Mouse (Mus musculus) limb, embryonic 15.5 days (tissue): Measurements from ENCODE around the gene Rps5. TPM values are rescaled to one million over a fixed set of nuclear protein-coding genes. Genes with fewer than 3 reads are reported as not detected.
"Not testable (repeated sequence)": the region's sequence is repeated elsewhere in the genome, so short reads cannot be mapped to it uniquely, and the experiment has no call there.

Source experiments
- ATAC-seq: fragments of 200-750 bp; cut with Nextera tagmentation; 2 replicates; pipeline ENCODE4 v1.8.0; 2017; ENCODE audit warnings: low read depth, moderate TSS enrichment; ENCODE audit not compliant: insufficient number of reproducible peaks, low FRiP score, low TSS enrichment
- H3K27ac ChIP-seq: fragments of 300-500 bp; sonication (generic); 2 replicates; pipeline ENCODE4 v1.5.1; 2015; ENCODE audit warnings: moderate library complexity, mild to moderate bottlenecking, inconsistent platforms
- H3K27me3 ChIP-seq: fragments of 300-500 bp; sonication (generic); 2 replicates; pipeline ENCODE4 v1.6.1; 2015; ENCODE audit warnings: inconsistent platforms
- H3K36me3 ChIP-seq: fragments of 300-500 bp; sonication (generic); 2 replicates; pipeline ENCODE4 v1.6.1; 2015; ENCODE audit warnings: inconsistent platforms
- H3K4me1 ChIP-seq: fragments of 300-500 bp; sonication (generic); 2 replicates; pipeline ENCODE4 v1.6.1; 2015; ENCODE audit warnings: inconsistent platforms
- H3K4me2 ChIP-seq: fragments of 300-500 bp; sonication (generic); 2 replicates; pipeline ENCODE4 v1.6.1; 2015; ENCODE audit warnings: mild to moderate bottlenecking, inconsistent platforms
- H3K4me3 ChIP-seq: fragments of 300-500 bp; sonication (generic); 2 replicates; pipeline ENCODE4 v1.5.1; 2015; ENCODE audit warnings: mild to moderate bottlenecking, inconsistent platforms
- H3K9ac ChIP-seq: fragments of 300-500 bp; sonication (generic); 2 replicates; pipeline ENCODE4 v1.6.1; 2015; ENCODE audit warnings: inconsistent platforms
- H3K9me3 ChIP-seq: fragments of 300-500 bp; sonication (generic); 2 replicates; pipeline ENCODE4 v1.6.1; 2016; ENCODE audit warnings: inconsistent platforms
- WGBS: fragments of 180-500 bp; shearing (Covaris S2); methylation state at CpG from one replicate; pipeline ENCODE4 v1.1.7; 2015; 5-methylcytosine and 5-hydroxymethylcytosine counted together
- polyA plus RNA-seq: library from polyadenylated mRNA; unstranded; fragments of >200 nt; fragmentation: Nextera tagmentation; extraction: Ambion mirVana; gene quantifications from 2 replicates; pipeline ENCODE4 v1.2.1, GENCODE M21; 2015

Rps5 gene
- polyA plus RNA-seq, 1 experiment from 2014 or later = 1,056 TPM

- WGBS = 54% methylated on average over 10 of the region's 10 CpGs
- no peaks in the 10 kb centered on the region for H3K27me3 ChIP-seq
- H3K4me2 ChIP-seq = no peak overlapping the region
- H3K27ac ChIP-seq = no peak overlapping the region
- ATAC-seq = no peak
- H3K4me3 ChIP-seq = no peak overlapping the region
- H3K36me3 ChIP-seq = peaks cover 58% of the 10 kb centered on the region
- no peak overlapping the region for H3K9ac ChIP-seq
- peaks cover 3% of the 10 kb centered on the region; the same call in 1 of the 2 replicates for H3K4me1 ChIP-seq
- no peaks in the 10 kb centered on the region for H3K9me3 ChIP-seq
These were observed 18.5 kb upstream of the Rps5 start for GRCm38 (mm10) chr7:12903623-12904022.

GRCm38 (mm10) chr7:12905146-12905545 is 16.9 kb upstream of the Rps5 start:
- Histone ChIP-seq H3K4me1 (peaks cover 6% of the 10 kb centered on the region; the same call in 1 of the 2 replicates), H3K27ac (no peak overlapping the region), H3K4me3 (no peak overlapping the region), H3K4me2 (no peak overlapping the region), H3K9ac (no peak overlapping the region), H3K36me3 (peaks cover 62% of the 10 kb centered on the region), H3K9me3 (no peaks in the 10 kb centered on the region), H3K27me3 (no peaks in the 10 kb centered on the region)
- ATAC-seq = no peak
- WGBS = 96% methylated on average over 1 of the region's 1 CpGs

- no peaks in the 10 kb centered on the region for H3K27me3 ChIP-seq
- no peak for ATAC-seq
- H3K4me1 ChIP-seq = peaks cover 6% of the 10 kb centered on the region; the same call in 1 of the 2 replicates
- peaks cover 43% of the 10 kb centered on the region for H3K36me3 ChIP-seq
- H3K4me2 ChIP-seq = peak overlapping the region; percentile 55
- peak overlapping the region; percentile 90 for H3K27ac ChIP-seq
- H3K9me3 ChIP-seq = no peaks in the 10 kb centered on the region
- H3K9ac ChIP-seq = no peak overlapping the region
- peak overlapping the region; percentile 47 for H3K4me3 ChIP-seq
- WGBS = 45% methylated on average over 7 of the region's 7 CpGs
These were observed 12.6 kb upstream of the Rps5 start for GRCm38 (mm10) chr7:12909498-12909962.

- peak; percentile 68; the same call in 1 of the 2 replicates for ATAC-seq
- Histone ChIP-seq H3K4me2 (peak overlapping the region; percentile 55), H3K36me3 (peaks cover 36% of the 10 kb centered on the region), H3K4me3 (peak overlapping the region; percentile 47), H3K27ac (peak overlapping the region; percentile 90), H3K9ac (peak overlapping the region; percentile 34), H3K27me3 (no peaks in the 10 kb centered on the region), H3K4me1 (peaks cover 6% of the 10 kb centered on the region; the same call in 1 of the 2 replicates), H3K9me3 (no peaks in the 10 kb centered on the region)
- WGBS = 10% methylated on average over 19 of the region's 19 CpGs
These were observed 11.9 kb upstream of the Rps5 start for GRCm38 (mm10) chr7:12910181-12910668.

GRCm38 (mm10) chr7:12913556-12913955 is 8.5 kb upstream of the Rps5 start:
- Histone ChIP-seq H3K4me2 (no peak overlapping the region), H3K27ac (no peak overlapping the region), H3K4me3 (no peak overlapping the region), H3K9ac (no peak overlapping the region), H3K27me3 (no peaks in the 10 kb centered on the region), H3K36me3 (peaks cover 4% of the 10 kb centered on the region), H3K4me1 (peaks cover 6% of the 10 kb centered on the region; the same call in 1 of the 2 replicates), H3K9me3 (no peaks in the 10 kb centered on the region)
- ATAC-seq = no peak

GRCm38 (mm10) chr7:12920495-12920894 is 1.6 kb upstream of the Rps5 start:
- Histone ChIP-seq H3K36me3 (peaks cover 24% of the 10 kb centered on the region), H3K4me1 (peaks cover 19% of the 10 kb centered on the region)
- H3K27ac ChIP-seq, H3K4me3 ChIP-seq, H3K9me3 ChIP-seq, H3K4me2 ChIP-seq, ATAC-seq, H3K27me3 ChIP-seq, H3K9ac ChIP-seq: not testable (repeated sequence)
- 81% methylated on average over 7 of the region's 8 CpGs for WGBS

- peak overlapping the region; percentile 93 for H3K4me3 ChIP-seq
- peaks cover 32% of the 10 kb centered on the region for H3K36me3 ChIP-seq
- no peak for ATAC-seq
- peaks cover 22% of the 10 kb centered on the region for H3K4me1 ChIP-seq
- no peaks in the 10 kb centered on the region for H3K9me3 ChIP-seq
- peaks cover 15% of the 10 kb centered on the region; the same call in 1 of the 2 replicates for H3K27me3 ChIP-seq
- H3K27ac ChIP-seq = peak overlapping the region; percentile 98
- WGBS = 2% methylated on average over 3 of the region's 3 CpGs
- peak overlapping the region; percentile 70 for H3K4me2 ChIP-seq
- H3K9ac ChIP-seq = peak overlapping the region; percentile 79
These were observed 779 bp upstream of the Rps5 start for GRCm38 (mm10) chr7:12921318-12921704.

- Histone ChIP-seq H3K27me3 (peaks cover 26% of the 10 kb centered on the region; the same call in 1 of the 2 replicates), H3K9ac (peak overlapping the region; percentile 92), H3K9me3 (no peaks in the 10 kb centered on the region), H3K4me3 (peak overlapping the region; percentile 93), H3K27ac (peak overlapping the region; percentile 75; the same call in 1 of the 2 replicates), H3K4me1 (peaks cover 33% of the 10 kb centered on the region), H3K36me3 (peaks cover 42% of the 10 kb centered on the region), H3K4me2 (peak overlapping the region; percentile 82)
- ATAC-seq = no peak
- WGBS = 3% methylated on average over 8 of the region's 8 CpGs
These were observed 639 bp downstream of the Rps5 start for GRCm38 (mm10) chr7:12922729-12923128.

- no peak overlapping the region for H3K27ac ChIP-seq
- no peak overlapping the region for H3K9ac ChIP-seq
- H3K4me3 ChIP-seq = no peak overlapping the region
- 82% methylated on average over 7 of the region's 7 CpGs for WGBS
- H3K4me1 ChIP-seq = peaks cover 41% of the 10 kb centered on the region
- ATAC-seq = no peak
- no peaks in the 10 kb centered on the region for H3K9me3 ChIP-seq
- H3K36me3 ChIP-seq = peaks cover 42% of the 10 kb centered on the region
- peaks cover 41% of the 10 kb centered on the region; the same call in 1 of the 2 replicates for H3K27me3 ChIP-seq
- no peak overlapping the region for H3K4me2 ChIP-seq
These were observed 4.2 kb downstream of the Rps5 start for GRCm38 (mm10) chr7:12926316-12926715.

- Histone ChIP-seq H3K27me3 (peaks cover 41% of the 10 kb centered on the region; the same call in 1 of the 2 replicates), H3K9ac (peak within 1 kb of the TSS; percentile 35; the same call in 1 of the 2 replicates), H3K4me1 (peaks cover 41% of the 10 kb centered on the region), H3K9me3 (no peaks in the 10 kb centered on the region), H3K4me3 (peak within 1 kb of the TSS; percentile 38), H3K27ac (no peak within 1 kb of the TSS), H3K4me2 (peak within 1 kb of the TSS; percentile 66), H3K36me3 (peaks cover 42% of the 10 kb centered on the region)
- peak; percentile 27; the same call in 1 of the 2 replicates for ATAC-seq
- WGBS = 18% methylated on average over 8 of the region's 8 CpGs
These were observed 5.1 kb downstream of the Rps5 start, which contains the start of gene Rnf225 for GRCm38 (mm10) chr7:12927191-12927680. Gene Rnf225 (plus strand): TSS chr7:12927416.

- Histone ChIP-seq H3K9me3 (no peaks in the 10 kb centered on the region), H3K27ac (no peak overlapping the region), H3K9ac (peak overlapping the region; percentile 35; the same call in 1 of the 2 replicates), H3K4me3 (peak overlapping the region; percentile 38), H3K4me1 (peaks cover 38% of the 10 kb centered on the region), H3K27me3 (peaks cover 41% of the 10 kb centered on the region; the same call in 1 of the 2 replicates), H3K36me3 (peaks cover 42% of the 10 kb centered on the region), H3K4me2 (peak overlapping the region; percentile 66)
- ATAC-seq = 0 out of 2 replicates have a peak, but pooled peaks have one; percentile 27
- 4% methylated on average over 65 of the region's 65 CpGs for WGBS
These were observed 5.9 kb downstream of the Rps5 start for GRCm38 (mm10) chr7:12927693-12928589.
